Mouse (Mus musculus): ENCODE results near the gene Fgd6. TPM values are rescaled to one million over a fixed set of nuclear protein-coding genes. Genes with fewer than 3 reads are reported as not detected.

The Fgd6 gene
- polyA plus RNA-seq, 1 experiment from 2014 or later = 3.0 TPM

- Histone ChIP-seq H3K9ac (no peak overlapping the region), H3K36me3 (no peaks in the 10 kb centered on the region), H3K27me3 (no peaks in the 10 kb centered on the region), H3K4me1 (peaks cover 23% of the 10 kb centered on the region), H3K9me3 (replicated peaks) (no peaks in the 10 kb centered on the region), H3K4me3 (replicated peaks) (no peak overlapping the region), H3K27ac (peak overlapping the region; percentile 80), H3K4me2 (0 out of 2 replicates have a peak overlapping the region, but pooled peaks have one; percentile 13)
- WGBS = 56% methylated on average over 4 of the region's 4 CpGs
- no peak for ATAC-seq (replicated peaks; ENCODE audit: low FRiP score)
These were observed 115.7 kb downstream of the Fgd6 start for GRCm38 (mm10) chr10:94151488-94151887.

DNA sequence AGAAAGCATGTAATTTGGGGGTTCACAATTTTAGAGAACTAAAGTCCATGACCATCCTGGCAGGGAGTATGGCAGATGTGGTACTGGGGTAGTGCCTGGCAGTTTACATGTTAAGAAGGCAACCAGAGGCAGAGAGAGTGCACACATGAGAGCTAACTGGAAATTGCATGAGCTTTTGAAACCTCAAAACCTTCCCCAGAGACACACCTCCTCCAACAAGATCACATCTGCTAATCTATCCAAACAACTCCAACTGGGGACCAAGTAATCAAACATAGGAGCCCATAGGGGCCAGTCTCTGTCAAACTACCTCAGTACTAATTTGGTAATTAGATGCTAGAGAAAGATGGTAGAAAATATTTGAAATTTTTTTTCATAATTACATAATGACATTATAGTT is 118.0 kb downstream of the Fgd6 start:
- no peaks in the 10 kb centered on the region for H3K9me3 ChIP-seq (replicated peaks)
- no peak overlapping the region for H3K27ac ChIP-seq
- ATAC-seq (replicated peaks; ENCODE audit: low FRiP score) = no peak

GRCm38 (mm10) chr10:94158962-94159361 is 123.2 kb downstream of the Fgd6 start:
- no peak overlapping the region for H3K27ac ChIP-seq
- no peaks in the 10 kb centered on the region for H3K4me1 ChIP-seq
- H3K9me3 ChIP-seq (replicated peaks) = no peaks in the 10 kb centered on the region
- H3K4me3 ChIP-seq (replicated peaks) = no peak overlapping the region
- H3K36me3 ChIP-seq = peaks cover 52% of the 10 kb centered on the region
- no peak overlapping the region for H3K9ac ChIP-seq
- H3K27me3 ChIP-seq = no peaks in the 10 kb centered on the region
- 86% methylated on average over 6 of the region's 6 CpGs for WGBS
- no peak overlapping the region for H3K4me2 ChIP-seq
- no peak for ATAC-seq (replicated peaks; ENCODE audit: low FRiP score)

More for the DNA sequence above, 118.0 kb downstream of the Fgd6 start:
- Histone ChIP-seq H3K4me1 (peaks cover 15% of the 10 kb centered on the region), H3K9ac (no peak overlapping the region), H3K4me3 (replicated peaks) (no peak overlapping the region), H3K27me3 (no peaks in the 10 kb centered on the region), H3K36me3 (peaks cover 18% of the 10 kb centered on the region), H3K4me2 (no peak overlapping the region)

DNA sequence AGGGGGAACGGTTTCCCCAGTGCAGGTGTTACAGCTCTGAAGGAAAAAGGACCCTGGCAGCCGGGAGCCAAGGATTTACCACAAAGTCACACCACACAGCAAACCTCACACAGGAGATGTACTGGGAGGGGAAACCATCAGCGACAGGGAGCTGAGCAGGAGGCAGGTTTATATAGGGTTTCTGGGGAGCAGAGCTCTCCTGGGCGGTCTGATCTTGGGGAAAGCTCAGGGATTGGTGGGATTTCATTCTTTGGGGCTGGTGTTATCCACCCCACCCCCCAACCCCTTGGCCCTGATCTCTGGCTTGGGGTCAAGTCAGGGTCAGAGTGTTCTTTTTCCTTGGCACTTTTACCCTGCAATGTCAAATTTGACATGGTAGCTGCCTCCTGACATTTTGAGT is 123.6 kb downstream of the Fgd6 start:
- no peaks in the 10 kb centered on the region for H3K9me3 ChIP-seq (replicated peaks)
- no peak overlapping the region for H3K4me2 ChIP-seq
- peaks cover 57% of the 10 kb centered on the region for H3K36me3 ChIP-seq
- 98% methylated on average over 4 of the region's 4 CpGs for WGBS
- no peak overlapping the region for H3K4me3 ChIP-seq (replicated peaks)
- H3K9ac ChIP-seq = no peak overlapping the region
- no peak for ATAC-seq (replicated peaks; ENCODE audit: low FRiP score)
- no peak overlapping the region for H3K27ac ChIP-seq
- H3K27me3 ChIP-seq = no peaks in the 10 kb centered on the region
- H3K4me1 ChIP-seq = no peaks in the 10 kb centered on the region

- H3K27me3 ChIP-seq = no peaks in the 10 kb centered on the region
- no peak overlapping the region for H3K4me3 ChIP-seq (replicated peaks)
- no peaks in the 10 kb centered on the region for H3K9me3 ChIP-seq (replicated peaks)
- ATAC-seq (replicated peaks; ENCODE audit: low FRiP score) = no peak
- H3K4me2 ChIP-seq = no peak overlapping the region
- WGBS = 89% methylated on average over 5 of the region's 5 CpGs
- H3K27ac ChIP-seq = no peak overlapping the region
- H3K4me1 ChIP-seq = no peaks in the 10 kb centered on the region
- peaks cover 69% of the 10 kb centered on the region for H3K36me3 ChIP-seq
- no peak overlapping the region for H3K9ac ChIP-seq
These were observed 125.4 kb downstream of the Fgd6 start for GRCm38 (mm10) chr10:94161051-94161765.

DNA sequence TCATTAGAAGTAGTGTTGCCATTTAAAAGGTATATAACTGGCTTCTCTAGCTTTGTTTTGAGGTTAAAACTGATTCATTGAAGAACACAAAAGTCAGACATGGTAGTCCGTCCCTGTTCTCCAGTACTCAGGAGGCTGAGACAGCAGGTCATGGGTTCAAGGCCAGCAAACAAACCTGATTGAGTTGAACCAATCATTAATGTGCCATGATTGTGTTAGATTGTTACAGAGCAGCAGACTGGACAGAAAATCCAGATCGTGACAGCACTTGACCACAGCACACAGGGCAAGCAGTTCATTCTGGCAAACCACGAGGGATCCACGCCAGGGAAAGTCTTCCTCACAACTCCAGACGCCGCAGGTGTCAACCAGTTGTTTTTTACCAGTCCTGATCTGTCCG is 126.2 kb downstream of the Fgd6 start:
- no peak for ATAC-seq (replicated peaks; ENCODE audit: low FRiP score)
- Histone ChIP-seq H3K27ac (no peak overlapping the region), H3K4me1 (no peaks in the 10 kb centered on the region), H3K9ac (no peak overlapping the region), H3K4me2 (no peak overlapping the region), H3K4me3 (replicated peaks) (no peak overlapping the region), H3K9me3 (replicated peaks) (no peaks in the 10 kb centered on the region), H3K27me3 (no peaks in the 10 kb centered on the region), H3K36me3 (peaks cover 72% of the 10 kb centered on the region)
- 93% methylated on average over 7 of the region's 7 CpGs for WGBS

- no peaks in the 10 kb centered on the region for H3K27me3 ChIP-seq
- peaks cover 74% of the 10 kb centered on the region for H3K36me3 ChIP-seq
- H3K4me3 ChIP-seq (replicated peaks) = no peak overlapping the region
- H3K9ac ChIP-seq = no peak overlapping the region
- WGBS = 73% methylated on average over 5 of the region's 5 CpGs
- no peaks in the 10 kb centered on the region for H3K4me1 ChIP-seq
- H3K9me3 ChIP-seq (replicated peaks) = no peaks in the 10 kb centered on the region
- no peak overlapping the region for H3K27ac ChIP-seq
- H3K4me2 ChIP-seq = no peak overlapping the region
- no peak for ATAC-seq (replicated peaks; ENCODE audit: low FRiP score)
These were observed 128.5 kb downstream of the Fgd6 start for GRCm38 (mm10) chr10:94164104-94164845.

- WGBS = 91% methylated on average over 16 of the region's 16 CpGs
- H3K9ac ChIP-seq = no peak overlapping the region
- H3K9me3 ChIP-seq (replicated peaks) = 0 out of 2 replicates have a peak, but pooled peaks cover 3% of the 10 kb centered on the region
- H3K27me3 ChIP-seq = no peaks in the 10 kb centered on the region
- no peak overlapping the region for H3K27ac ChIP-seq
- no peak for ATAC-seq (replicated peaks; ENCODE audit: low FRiP score)
- no peak overlapping the region for H3K4me3 ChIP-seq (replicated peaks)
- no peaks in the 10 kb centered on the region for H3K4me1 ChIP-seq
- no peak overlapping the region for H3K4me2 ChIP-seq
- peaks cover 76% of the 10 kb centered on the region for H3K36me3 ChIP-seq
These were observed 129.6 kb downstream of the Fgd6 start for GRCm38 (mm10) chr10:94165426-94165825.

- ATAC-seq (replicated peaks; ENCODE audit: low FRiP score) = no peak
- H3K4me1 ChIP-seq = no peaks in the 10 kb centered on the region
- H3K27me3 ChIP-seq = no peaks in the 10 kb centered on the region
- H3K9me3 ChIP-seq (replicated peaks) = 0 out of 2 replicates have a peak, but pooled peaks cover 3% of the 10 kb centered on the region
- H3K36me3 ChIP-seq = peaks cover 84% of the 10 kb centered on the region
- H3K9ac ChIP-seq = no peak overlapping the region
- H3K4me2 ChIP-seq = no peak overlapping the region
- 88% methylated on average over 11 of the region's 11 CpGs for WGBS
- H3K27ac ChIP-seq = no peak overlapping the region
- no peak overlapping the region for H3K4me3 ChIP-seq (replicated peaks)
These were observed 131.4 kb downstream of the Fgd6 start for GRCm38 (mm10) chr10:94167051-94167750.

DNA sequence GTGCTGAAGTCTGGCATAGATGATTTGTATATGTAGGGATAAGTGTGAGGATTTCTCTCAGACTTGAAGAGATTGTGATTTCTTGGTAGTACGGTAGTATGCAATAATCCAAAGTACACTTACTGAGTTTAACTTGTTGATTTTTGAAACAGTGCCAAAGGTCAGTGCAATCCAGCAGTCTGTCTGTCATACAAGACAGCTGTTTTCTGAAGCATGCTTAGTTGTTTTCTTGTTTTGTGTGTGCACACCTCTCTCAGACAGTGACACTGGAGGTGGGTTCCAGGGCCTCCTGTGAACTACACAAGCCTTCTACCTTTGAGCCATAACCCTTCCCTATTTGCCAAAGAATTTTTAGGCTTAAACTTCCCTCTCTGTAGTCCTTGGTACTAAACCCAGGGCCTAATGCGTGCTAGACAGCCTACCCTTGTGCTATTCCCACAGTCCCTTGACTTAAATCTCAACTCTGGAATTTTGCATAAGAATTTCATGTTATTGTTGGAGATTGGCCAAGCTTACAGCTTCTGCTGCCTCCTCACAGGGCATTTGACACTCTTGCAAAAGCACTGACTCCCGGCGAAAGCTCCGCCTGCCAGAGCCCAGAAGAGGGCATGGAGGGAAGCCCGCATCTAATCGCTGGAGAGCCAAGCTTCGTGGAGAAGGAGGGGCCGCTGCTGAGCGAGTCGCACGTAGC is 135.8 kb downstream of the Fgd6 start:
- Histone ChIP-seq H3K27ac (no peak overlapping the region), H3K27me3 (no peaks in the 10 kb centered on the region), H3K36me3 (peaks cover 88% of the 10 kb centered on the region), H3K4me1 (no peaks in the 10 kb centered on the region), H3K9ac (no peak overlapping the region), H3K4me2 (no peak overlapping the region), H3K9me3 (replicated peaks) (0 out of 2 replicates have a peak, but pooled peaks cover 3% of the 10 kb centered on the region), H3K4me3 (replicated peaks) (no peak overlapping the region)
- WGBS = 63% methylated on average over 12 of the region's 12 CpGs
- no peak for ATAC-seq (replicated peaks; ENCODE audit: low FRiP score)

- Histone ChIP-seq H3K4me3 (replicated peaks) (no peak overlapping the region), H3K4me1 (no peaks in the 10 kb centered on the region), H3K4me2 (no peak overlapping the region), H3K36me3 (peaks cover 83% of the 10 kb centered on the region), H3K9ac (no peak overlapping the region), H3K27me3 (no peaks in the 10 kb centered on the region), H3K9me3 (replicated peaks) (0 out of 2 replicates have a peak, but pooled peaks cover 3% of the 10 kb centered on the region), H3K27ac (no peak overlapping the region)
- 83% methylated on average over 11 of the region's 11 CpGs for WGBS
- ATAC-seq (replicated peaks; ENCODE audit: low FRiP score) = no peak
These were observed 136.3 kb downstream of the Fgd6 start for GRCm38 (mm10) chr10:94172137-94172536.
